Mouse (Mus musculus) erythroblast, embryonic 14.5 days (primary cell): ENCODE measurements around the gene Adamtsl3. TPM values are rescaled to one million over a fixed set of nuclear protein-coding genes. Genes with fewer than 3 reads are reported as not detected.

ENCODE experiments used
- H3K27me3 ChIP-seq: 2 replicates; pipeline ENCODE4 v1.6.1; 2012; ENCODE audit warnings: inconsistent platforms; ENCODE audit not compliant: control insufficient read depth
- H3K36me3 ChIP-seq: 2 replicates; pipeline ENCODE4 v1.6.1; 2012; ENCODE audit warnings: mild to moderate bottlenecking, inconsistent platforms; ENCODE audit not compliant: control insufficient read depth
- H3K4me1 ChIP-seq: 2 replicates; pipeline ENCODE4 v1.6.1; 2012; ENCODE audit warnings: inconsistent platforms; ENCODE audit not compliant: control insufficient read depth
- H3K4me3 ChIP-seq: replicated peaks from 2 replicates; pipeline ENCODE3; 2012; ENCODE audit warnings: moderate library complexity, mild to moderate bottlenecking, inconsistent platforms
- H3K9me3 ChIP-seq: 2 replicates; pipeline ENCODE4 v1.6.1; 2012; ENCODE audit warnings: low read length, inconsistent platforms, mixed read lengths; ENCODE audit not compliant: control insufficient read depth
- GATA1 ChIP-seq: IDR thresholded peaks from 2 replicates; pipeline ENCODE4 v1.6.1; 2012; ENCODE audit warnings: low read length, inconsistent platforms, mixed read lengths
- TAL1 ChIP-seq: IDR thresholded peaks from 3 replicates; pipeline ENCODE4 v1.6.1; 2012; ENCODE audit warnings: low read length, inconsistent platforms, mixed read lengths
- polyA plus RNA-seq: library from polyadenylated mRNA; stranded (reverse); fragments of >175 nt; gene quantifications from 2 replicates; pipeline ENCODE4 v1.2.3, GENCODE M21; 2012

Adamtsl3 gene
- polyA plus RNA-seq, result not detected in 2 replicates

GRCm38 (mm10) chr7:82335211-82336121, at the start of gene Adamtsl3:
Adamtsl3 (plus strand) TSS chr7:82335694.
- TF ChIP-seq TAL1 (no peak), GATA1 (no peak)
- Histone ChIP-seq H3K4me3 (no peak within 1 kb of the TSS), H3K27me3 (peaks cover 33% of the 10 kb centered on the region), H3K4me1 (no peaks in the 10 kb centered on the region), H3K9me3 (no peaks in the 10 kb centered on the region), H3K36me3 (no peaks in the 10 kb centered on the region)

GRCm38 (mm10) chr7:82287242-82287641, 48.3 kb upstream of the Adamtsl3 start:
- Histone ChIP-seq H3K4me3 (no peak overlapping the region), H3K36me3 (no peaks in the 10 kb centered on the region), H3K4me1 (no peaks in the 10 kb centered on the region), H3K9me3 (peaks cover 5% of the 10 kb centered on the region), H3K27me3 (no peaks in the 10 kb centered on the region)
- TF ChIP-seq GATA1 (no peak), TAL1 (no peak)

- TF ChIP-seq GATA1 (no peak), TAL1 (no peak)
Observed at GRCm38 (mm10) chr7:82293441-82293840, 42.1 kb upstream of the Adamtsl3 start.

GRCm38 (mm10) chr7:82294083-82294482, 41.4 kb upstream of the Adamtsl3 start:
- no peak for TF ChIP-seq GATA1
- TF ChIP-seq TAL1, result no peak
- no peak overlapping the region for H3K4me3 ChIP-seq
- H3K4me1 ChIP-seq, result no peaks in the 10 kb centered on the region
- H3K9me3 ChIP-seq, result peaks cover 2% of the 10 kb centered on the region; the same call in 1 of the 2 replicates
- no peaks in the 10 kb centered on the region for H3K36me3 ChIP-seq
- H3K27me3 ChIP-seq, result no peaks in the 10 kb centered on the region

More at GRCm38 (mm10) chr7:82293441-82293840, 42.1 kb upstream of the Adamtsl3 start:
- no peak overlapping the region for H3K4me3 ChIP-seq
- H3K36me3 ChIP-seq, result no peaks in the 10 kb centered on the region
- no peaks in the 10 kb centered on the region for H3K27me3 ChIP-seq
- H3K9me3 ChIP-seq, result peaks cover 2% of the 10 kb centered on the region; the same call in 1 of the 2 replicates
- no peaks in the 10 kb centered on the region for H3K4me1 ChIP-seq

- Histone ChIP-seq H3K27me3 (no peaks in the 10 kb centered on the region), H3K4me1 (no peaks in the 10 kb centered on the region), H3K9me3 (peaks cover 3% of the 10 kb centered on the region), H3K36me3 (no peaks in the 10 kb centered on the region), H3K4me3 (no peak overlapping the region)
- TF ChIP-seq TAL1 (no peak), GATA1 (no peak)
Observed at GRCm38 (mm10) chr7:82294611-82295010, 40.9 kb upstream of the Adamtsl3 start.

- no peaks in the 10 kb centered on the region for H3K4me1 ChIP-seq
- no peaks in the 10 kb centered on the region for H3K9me3 ChIP-seq
- no peaks in the 10 kb centered on the region for H3K27me3 ChIP-seq
- no peaks in the 10 kb centered on the region for H3K36me3 ChIP-seq
- no peak for TF ChIP-seq GATA1
- TF ChIP-seq TAL1, result no peak
- no peak overlapping the region for H3K4me3 ChIP-seq
Observed at GRCm38 (mm10) chr7:82308398-82308797, 27.1 kb upstream of the Adamtsl3 start.

GRCm38 (mm10) chr7:82318515-82318914, 17.0 kb upstream of the Adamtsl3 start:
- H3K4me1 ChIP-seq, result no peaks in the 10 kb centered on the region
- no peak overlapping the region for H3K4me3 ChIP-seq
- no peaks in the 10 kb centered on the region for H3K36me3 ChIP-seq
- H3K27me3 ChIP-seq, result no peaks in the 10 kb centered on the region
- no peaks in the 10 kb centered on the region for H3K9me3 ChIP-seq
- TF ChIP-seq TAL1 (no peak), GATA1 (no peak)

GRCm38 (mm10) chr7:82326616-82327015, 8.9 kb upstream of the Adamtsl3 start:
- H3K4me3 ChIP-seq, result no peak overlapping the region
- no peaks in the 10 kb centered on the region for H3K9me3 ChIP-seq
- no peaks in the 10 kb centered on the region for H3K4me1 ChIP-seq
- TF ChIP-seq TAL1 (no peak), GATA1 (no peak)
- no peaks in the 10 kb centered on the region for H3K27me3 ChIP-seq
- H3K36me3 ChIP-seq, result no peaks in the 10 kb centered on the region

- no peaks in the 10 kb centered on the region for H3K4me1 ChIP-seq
- TF ChIP-seq GATA1, result no peak
- no peak for TF ChIP-seq TAL1
- no peaks in the 10 kb centered on the region for H3K9me3 ChIP-seq
- H3K36me3 ChIP-seq, result no peaks in the 10 kb centered on the region
- no peaks in the 10 kb centered on the region for H3K27me3 ChIP-seq
- no peak overlapping the region for H3K4me3 ChIP-seq
Observed at GRCm38 (mm10) chr7:82327201-82327600, 8.3 kb upstream of the Adamtsl3 start.
